Mouse (Mus musculus) lung, adult 2 months (tissue): ENCODE data around the gene F13b.

ENCODE experiments used
- CTCF ChIP-seq: fragments of 200-500 bp; IDR thresholded peaks from 2 replicates; pipeline ENCODE4 v1.5.1; 2011; ENCODE audit warnings: mild to moderate bottlenecking, low read length, control low read depth; ENCODE audit not compliant: insufficient read depth
- POLR2A ChIP-seq: fragments of 200-500 bp; IDR thresholded peaks from 2 replicates; pipeline ENCODE4 v1.6.1; 2011; ENCODE audit warnings: low read depth, mild to moderate bottlenecking, control low read depth, low read length, borderline replicate concordance; ENCODE audit errors: extremely low read depth

DNA sequence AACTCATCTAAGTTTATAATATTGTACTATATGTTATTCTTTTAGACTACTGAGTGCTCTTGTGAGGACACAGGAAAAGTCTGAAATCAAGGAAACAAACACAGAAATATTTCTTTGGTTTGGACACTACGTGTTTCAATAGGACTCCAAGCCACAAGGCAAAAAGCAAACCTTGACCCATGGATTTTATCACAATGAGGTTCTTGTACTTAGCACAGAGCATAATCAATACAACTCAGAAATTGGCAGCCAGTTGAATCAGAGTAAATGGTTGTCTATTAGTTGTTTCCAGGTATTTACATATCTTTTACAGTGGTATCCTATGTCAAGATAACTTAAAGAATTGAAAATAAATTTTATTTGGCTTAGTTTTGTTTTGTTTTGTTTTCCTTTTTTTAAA is 49.8 kb downstream of the F13b start:
- TF ChIP-seq POLR2A, result no peak
- no peak for TF ChIP-seq CTCF
